26 mouse cellular contexts compared by ENCODE assay signal in genomic region chr13:41767941-41768340, GRCm38 (mm10).
"Had no signal": no experiment of that assay in that cellular context is flagged by ENCODE, and none has a peak within 500 bp of the region (broad histone marks: within the 10 kb centered on the region; RNA-seq: fewer than 3 reads in every experiment).

No protein-coding gene starts in this region.

- H3K27me3 ChIP-seq: heart, embryonic 13.5 days; heart, embryonic 15.5 days; hindbrain, embryonic 13.5 days; hindbrain, embryonic 15.5 days; limb, embryonic 12.5 days; limb, embryonic 15.5 days; liver, embryonic 12.5 days had no signal

- H3K4me2 ChIP-seq: heart, embryonic 13.5 days; heart, embryonic 15.5 days; hindbrain, embryonic 13.5 days; hindbrain, embryonic 15.5 days; kidney, embryonic 15.5 days; limb, embryonic 12.5 days; limb, embryonic 15.5 days; liver, embryonic 12.5 days had no signal

- H3K4me3 ChIP-seq: heart, embryonic 10.5 days; heart, embryonic 13.5 days; heart, embryonic 15.5 days; hindbrain, embryonic 13.5 days; hindbrain, embryonic 15.5 days; kidney, embryonic 15.5 days; limb, embryonic 12.5 days; limb, embryonic 15.5 days; liver, embryonic 12.5 days had no signal

- ATAC-seq: hindbrain, postnatal 0 days; intestine, embryonic 16.5 days; liver, embryonic 12.5 days had no signal

- DNase-seq: gastrocnemius, postnatal 14 days; gastrocnemius, postnatal 36 days; heart, adult 18-20 months; heart, postnatal 14 days; heart, postnatal 36 days; kidney, adult 11 months; kidney, adult 2 months; kidney, adult 9 months; kidney, postnatal 14 days; kidney, postnatal 36 days; layer of hippocampus, adult 9-11 months; layer of hippocampus, postnatal 36 days; left cerebral cortex, postnatal 4 days had no signal

- H3K36me3 ChIP-seq: heart, embryonic 10.5 days; heart, embryonic 13.5 days; heart, embryonic 15.5 days; hindbrain, embryonic 13.5 days; hindbrain, embryonic 15.5 days; kidney, embryonic 15.5 days; limb, embryonic 12.5 days; limb, embryonic 15.5 days; liver, embryonic 12.5 days had no signal

- H3K27ac ChIP-seq: heart, embryonic 10.5 days; heart, embryonic 13.5 days; heart, embryonic 15.5 days; hindbrain, embryonic 13.5 days; hindbrain, embryonic 15.5 days; hindbrain, postnatal 0 days; kidney, embryonic 15.5 days; kidney, postnatal 0 days; limb, embryonic 12.5 days; limb, embryonic 15.5 days; liver, embryonic 12.5 days; liver, embryonic 14.5 days had no signal

- H3K9ac ChIP-seq: heart, embryonic 13.5 days; heart, embryonic 15.5 days; hindbrain, embryonic 13.5 days; hindbrain, embryonic 15.5 days; kidney, embryonic 15.5 days; limb, embryonic 12.5 days; limb, embryonic 15.5 days; liver, embryonic 12.5 days; liver, embryonic 14.5 days had no signal

- H3K4me1 ChIP-seq: heart, embryonic 10.5 days; heart, embryonic 13.5 days; heart, embryonic 15.5 days; hindbrain, embryonic 13.5 days; hindbrain, embryonic 15.5 days; kidney, embryonic 15.5 days; liver, embryonic 12.5 days had no signal

- H3K9me3 ChIP-seq: heart, embryonic 10.5 days; heart, embryonic 13.5 days; heart, embryonic 15.5 days; hindbrain, embryonic 15.5 days; kidney, embryonic 15.5 days; limb, embryonic 12.5 days; limb, embryonic 15.5 days; liver, embryonic 12.5 days had no signal
